Mouse (Mus musculus) thymus, postnatal 4 days (tissue): Measurements from ENCODE around the gene Eci1.
A peak's percentile ranks its signal among the peaks of the same experiment; 100 is the strongest.

Source experiments
- DNase-seq: peaks from one replicate; pipeline ENCODE4 v3.0.0; 2021

Gene Eci1

DNA sequence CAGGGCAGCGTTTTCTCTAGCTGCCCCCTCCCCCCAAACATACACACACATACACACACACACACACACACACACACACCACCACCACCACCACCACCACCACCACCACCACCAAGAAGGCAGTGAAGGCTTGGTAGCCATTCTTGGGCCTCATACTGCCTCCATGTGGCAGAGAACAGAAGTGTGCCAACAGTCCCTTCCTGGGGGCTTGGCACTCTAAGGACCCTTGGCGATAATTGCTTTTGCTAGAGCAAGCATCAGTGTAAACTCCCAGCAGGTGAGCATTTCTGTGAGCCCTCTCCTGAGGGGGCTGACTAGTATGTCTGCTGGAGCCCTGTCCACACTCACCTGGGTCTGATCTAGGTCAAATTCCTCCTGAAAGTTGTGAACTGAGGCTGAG is 14.7 kb downstream of the Eci1 start:
- peak; percentile 48 for DNase-seq

GRCm38 (mm10) chr17:24442107-24442506 is 15.7 kb downstream of the Eci1 start:
- DNase-seq: no peak

- no peak for DNase-seq
Observed at GRCm38 (mm10) chr17:24442632-24443155, 16.3 kb downstream of the Eci1 start, which contains the start of gene Dnase1l2. Dnase1l2 (minus strand) TSS chr17:24443105.

DNA sequence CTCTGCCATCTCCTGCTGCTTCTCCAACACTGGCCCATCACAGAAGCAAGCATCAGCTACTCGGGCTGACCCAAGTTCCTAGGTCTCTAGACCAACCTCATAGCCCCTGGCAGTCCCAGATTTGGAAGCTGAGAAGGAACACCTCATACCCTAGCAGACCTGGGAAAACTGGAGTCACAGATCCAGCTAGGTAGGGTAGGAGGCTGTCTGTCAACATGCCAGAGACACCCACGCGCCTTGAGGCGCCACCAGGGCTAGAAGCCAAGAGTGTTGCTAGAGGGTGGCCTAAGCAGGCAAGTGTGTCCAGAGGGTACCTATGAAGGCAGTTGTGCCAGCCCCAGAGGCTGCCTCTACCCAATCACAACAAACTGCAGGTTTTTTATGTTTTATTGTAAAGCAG is 17.0 kb downstream of the Eci1 start:
- no peak for DNase-seq

DNA sequence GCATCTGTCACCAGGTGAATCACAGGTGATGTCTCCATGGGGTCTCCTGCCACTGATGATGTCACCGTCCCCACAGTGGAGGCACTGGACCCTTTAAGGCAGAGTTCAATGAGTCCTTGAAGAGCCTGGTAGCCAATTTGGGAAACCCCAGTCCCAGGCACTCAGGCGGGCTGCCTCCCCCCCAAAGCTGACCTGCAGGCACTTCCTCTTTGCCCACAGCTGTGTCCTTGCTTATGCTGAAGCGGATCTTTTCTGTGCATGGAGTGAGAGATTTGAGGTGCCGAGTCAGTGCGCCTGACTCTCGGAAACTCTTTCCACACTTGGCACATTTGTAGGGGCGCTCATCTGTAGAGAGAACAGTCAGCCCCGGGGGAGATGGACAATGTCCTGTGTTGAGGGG is 20.1 kb downstream of the Eci1 start:
- DNase-seq: no peak

DNA sequence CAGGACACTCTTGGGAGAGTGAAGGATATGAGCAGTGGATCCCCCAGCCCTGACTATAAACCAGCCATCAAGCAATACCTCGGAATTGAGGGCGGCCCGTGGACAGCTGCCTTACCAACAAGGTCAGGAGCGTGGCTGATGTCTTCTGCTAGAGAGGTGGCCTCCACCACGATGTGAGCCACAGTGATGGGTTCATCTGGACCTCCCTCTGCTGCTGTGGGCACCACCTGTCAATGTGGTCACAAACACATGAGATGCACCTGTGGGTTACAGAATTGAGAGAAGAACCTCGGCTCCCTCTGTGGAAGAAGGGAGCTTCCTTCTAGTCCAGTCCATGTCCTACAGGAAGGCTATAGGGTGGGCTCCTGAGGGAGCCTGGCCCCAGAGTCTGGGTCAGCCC is 23.1 kb downstream of the Eci1 start:
- DNase-seq: no peak

- no peak for DNase-seq
Observed at GRCm38 (mm10) chr17:24451220-24451619, 24.8 kb downstream of the Eci1 start.

DNA sequence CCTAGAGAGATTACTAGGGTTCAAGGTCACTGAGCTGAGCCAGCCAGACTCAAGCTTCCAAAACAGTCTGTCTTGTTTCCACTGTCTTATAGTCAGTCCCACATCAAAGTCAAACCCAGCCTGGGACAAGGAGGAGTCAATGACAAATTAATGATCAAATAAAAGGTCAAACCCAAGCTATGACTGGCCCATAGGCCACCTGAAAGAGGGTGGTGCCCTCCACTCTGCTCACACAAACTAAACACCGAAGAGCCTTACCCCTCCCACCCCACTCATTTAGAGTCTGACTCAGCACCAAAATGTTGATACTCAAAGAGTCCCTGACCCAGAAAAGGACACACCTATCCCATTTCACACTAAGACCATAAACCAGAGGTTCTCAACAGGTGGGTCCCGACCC is 26.9 kb downstream of the Eci1 start:
- no peak for DNase-seq

- no peak for DNase-seq
Observed at GRCm38 (mm10) chr17:24454218-24454755, 27.8 kb downstream of the Eci1 start.

DNA sequence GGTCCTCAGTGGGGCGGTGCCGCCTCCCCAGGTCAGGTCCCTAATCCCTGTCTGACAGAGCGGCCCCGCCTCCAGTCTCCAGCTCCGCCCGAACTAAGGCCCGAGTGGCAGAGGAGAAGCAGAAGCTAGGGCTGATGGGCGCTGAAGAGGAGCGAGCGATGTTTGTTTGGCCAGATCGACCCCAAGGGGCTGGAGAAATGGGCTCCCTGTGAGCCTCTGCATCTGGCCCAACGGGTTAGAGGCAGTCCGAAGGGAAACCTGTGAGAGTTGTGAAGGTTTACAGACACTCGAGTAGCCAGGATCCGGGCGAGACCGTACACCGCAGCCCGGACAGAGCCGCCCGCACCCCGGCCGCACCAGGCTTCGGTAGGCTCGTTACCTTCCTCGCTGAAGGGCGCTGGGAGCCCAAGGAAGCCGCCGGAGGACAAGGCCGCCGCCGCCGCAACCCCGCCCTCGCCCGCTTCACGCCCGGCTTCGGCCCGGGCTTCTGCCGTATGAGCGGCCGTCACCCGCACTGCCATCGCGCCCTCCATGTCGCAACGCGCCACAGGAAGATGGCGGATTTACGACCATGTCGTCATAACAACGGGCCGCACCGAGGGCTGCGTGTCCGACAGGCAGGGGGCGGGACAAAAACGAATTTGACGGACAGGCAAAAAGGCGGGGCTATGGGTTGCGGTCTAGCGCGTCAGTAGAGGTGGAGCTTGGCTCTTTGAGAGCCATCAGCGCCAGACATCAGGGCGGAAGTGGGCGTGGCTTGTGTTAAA is 28.5 kb downstream of the Eci1 start:
- peak; percentile 99 for DNase-seq

DNA sequence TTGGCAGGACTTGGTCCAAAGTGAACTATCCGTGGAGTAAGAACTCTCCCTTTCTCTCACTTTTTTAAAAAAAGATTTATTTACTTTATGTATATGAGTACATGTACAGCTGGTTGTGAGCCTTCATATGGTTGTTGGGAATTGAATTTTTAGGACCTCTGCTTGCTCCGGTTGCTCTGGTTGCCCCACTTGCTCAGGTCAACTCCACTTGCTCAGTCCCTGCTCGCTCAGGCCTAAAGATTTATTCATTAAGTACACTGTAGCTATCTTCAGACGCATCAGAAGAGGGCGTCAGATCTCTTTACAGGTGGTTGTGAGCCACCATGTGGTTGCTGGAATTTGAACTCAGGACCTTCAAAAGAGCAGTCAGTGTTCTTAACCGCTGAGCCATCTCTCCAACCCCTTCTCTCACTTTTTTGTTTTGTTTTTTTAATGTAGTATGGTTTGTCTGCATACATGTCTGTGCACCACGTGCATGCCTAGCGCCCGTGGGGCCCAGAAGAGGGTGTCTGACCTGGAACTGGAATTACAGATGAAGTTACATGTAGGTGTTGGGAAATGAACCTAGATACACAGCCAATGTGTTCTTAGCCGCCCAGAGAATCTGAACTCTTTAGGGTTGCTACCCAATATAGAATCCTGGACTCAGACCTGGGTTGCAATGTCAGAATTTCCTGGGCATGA is 29.2 kb downstream of the Eci1 start:
- peak; percentile 36 for DNase-seq

DNA sequence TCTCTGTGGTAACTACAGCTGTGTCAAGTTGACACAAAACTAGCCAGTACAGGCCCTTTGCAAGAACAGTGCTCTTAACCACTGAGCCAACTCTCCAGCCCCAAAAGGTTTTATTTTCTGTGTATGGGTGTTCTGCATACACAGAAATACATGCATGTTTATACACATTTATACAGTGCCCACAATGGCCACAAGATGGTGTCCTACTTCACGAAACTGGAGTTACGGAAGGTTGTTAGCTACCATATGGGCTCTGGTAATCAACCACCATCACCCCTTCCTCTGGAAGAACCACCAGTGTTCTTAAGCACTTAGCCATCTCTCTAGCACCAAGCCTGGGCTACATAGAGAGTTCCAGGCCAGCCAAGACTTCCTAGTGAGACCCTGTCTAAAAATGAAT is 35.1 kb downstream of the Eci1 start:
- DNase-seq: peak; percentile 63

DNA sequence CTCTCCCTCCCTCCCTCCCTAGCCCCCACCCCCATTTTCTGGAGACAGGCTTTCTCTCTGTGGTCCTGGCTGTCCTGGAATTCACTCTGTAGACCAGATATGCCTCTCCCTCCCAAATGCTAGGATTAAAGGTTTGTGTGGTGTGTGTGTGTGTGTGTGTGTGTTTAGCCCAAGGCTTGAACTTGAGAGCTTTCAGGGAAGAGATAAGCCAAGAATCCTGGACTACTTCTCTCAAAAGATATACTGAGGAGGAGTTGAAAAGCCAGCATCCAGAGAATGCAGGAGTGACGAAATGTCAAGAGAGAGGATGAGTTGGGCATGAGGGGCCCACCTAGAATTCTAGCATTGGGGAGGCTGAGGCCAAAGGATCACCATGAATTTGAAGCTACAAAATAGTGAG is 36.5 kb downstream of the Eci1 start:
- no peak for DNase-seq

DNA sequence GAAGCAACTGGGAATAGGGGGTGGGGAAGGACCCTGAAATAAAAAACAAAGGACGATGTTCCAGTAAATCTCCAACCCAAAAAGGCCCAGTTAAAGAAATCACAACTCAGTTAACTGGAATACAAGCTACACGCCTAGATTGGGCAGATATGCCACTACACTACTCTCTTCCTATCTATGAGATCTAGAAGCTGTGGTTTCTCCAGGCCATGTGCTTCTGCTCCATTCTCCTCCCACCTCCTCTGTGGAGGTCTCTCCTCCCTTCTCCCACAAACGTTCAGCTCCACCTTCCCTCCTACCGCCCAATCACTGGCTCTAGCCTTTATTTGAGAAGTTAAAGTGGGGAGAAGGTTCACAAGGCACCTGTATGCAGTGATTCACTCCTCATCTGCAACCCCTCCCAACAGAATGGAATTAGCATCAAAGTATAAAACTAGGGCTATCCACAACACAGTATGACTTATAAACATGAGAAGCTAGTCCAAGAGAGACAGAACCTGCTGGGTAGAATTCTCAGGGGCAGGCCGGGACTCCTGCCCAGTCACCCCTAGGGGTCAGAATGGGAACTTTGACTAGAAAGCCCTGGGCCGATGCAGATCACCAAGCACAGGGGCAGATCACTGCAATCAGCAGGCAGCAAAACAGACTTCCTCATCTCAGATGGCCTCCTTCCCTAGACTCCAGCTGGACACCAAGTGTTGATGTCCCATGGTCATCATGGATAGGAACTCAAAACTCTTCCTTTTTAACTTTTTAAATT is 37.1 kb downstream of the Eci1 start:
- no peak for DNase-seq

- no peak for DNase-seq
Observed at GRCm38 (mm10) chr17:24468636-24469246, 42.3 kb downstream of the Eci1 start.

- DNase-seq: no peak
Observed at GRCm38 (mm10) chr17:24469336-24469909, 43.0 kb downstream of the Eci1 start.

- DNase-seq: peak; percentile 97
Observed at GRCm38 (mm10) chr17:24469910-24470602, 43.6 kb downstream of the Eci1 start, which contains the start of the genes E4f1 and Pgp. E4f1 (minus strand) TSS chr17:24470313. Pgp (plus strand) TSS chr17:24470392.

GRCm38 (mm10) chr17:24470701-24471527 is 44.5 kb downstream of the Eci1 start:
- DNase-seq: peak; percentile 56

DNA sequence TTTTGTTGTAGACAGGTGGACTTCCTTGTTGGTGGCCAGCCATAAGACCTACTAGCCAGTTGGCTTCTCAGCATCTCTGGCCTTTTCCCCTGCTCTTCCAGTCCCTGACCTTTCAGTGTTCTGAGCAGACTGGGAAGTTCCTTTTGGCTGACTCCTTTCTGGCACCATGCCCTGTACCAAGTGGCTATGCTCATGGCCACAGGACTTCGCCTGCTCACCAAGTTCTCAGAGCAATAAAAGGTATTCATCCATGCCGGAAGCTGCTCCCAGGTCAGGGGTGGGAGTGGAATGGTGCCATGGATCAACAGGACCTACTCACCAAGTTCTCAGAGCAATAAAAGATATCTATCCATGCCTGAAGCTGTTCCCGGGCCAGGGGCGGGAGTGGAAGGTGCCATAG is 46.1 kb downstream of the Eci1 start:
- no peak for DNase-seq

- no peak for DNase-seq
Observed at GRCm38 (mm10) chr17:24473612-24474275, 47.3 kb downstream of the Eci1 start, which contains the start of gene Bricd5. Bricd5 (plus strand) TSS chr17:24473884.
